Mouse (Mus musculus) stomach, embryonic 15.5 days (tissue): ENCODE data around the gene Serp1. TPM values are rescaled to one million over a fixed set of nuclear protein-coding genes. Genes with fewer than 3 reads are reported as not detected.

ENCODE experiments used
- ATAC-seq: fragments of 200-750 bp; cut with Nextera tagmentation; 2 replicates; pipeline ENCODE4 v1.8.0; 2017; ENCODE audit warnings: low read depth, moderate number of reproducible peaks, moderate TSS enrichment; ENCODE audit not compliant: insufficient read depth, low FRiP score
- H3K27ac ChIP-seq: fragments of 300-500 bp; sonication (generic); 2 replicates; pipeline ENCODE4 v1.5.1; 2015; ENCODE audit warnings: mild to moderate bottlenecking, inconsistent platforms
- H3K27me3 ChIP-seq: fragments of 300-500 bp; sonication (generic); replicated peaks from 2 replicates; pipeline ENCODE4 v1.6.1; 2015; ENCODE audit warnings: inconsistent platforms
- H3K36me3 ChIP-seq: fragments of 300-500 bp; sonication (generic); 2 replicates; pipeline ENCODE4 v1.6.1; 2015; ENCODE audit warnings: inconsistent platforms
- H3K4me1 ChIP-seq: fragments of 300-500 bp; sonication (generic); 2 replicates; pipeline ENCODE4 v1.6.1; 2015; ENCODE audit warnings: inconsistent platforms
- H3K4me2 ChIP-seq: fragments of 300-500 bp; sonication (generic); 2 replicates; pipeline ENCODE4 v1.6.1; 2015; ENCODE audit warnings: mild to moderate bottlenecking, inconsistent platforms
- H3K4me3 ChIP-seq: fragments of 300-500 bp; sonication (generic); replicated peaks from 2 replicates; pipeline ENCODE4 v1.5.1; 2015; ENCODE audit warnings: inconsistent platforms
- H3K9ac ChIP-seq: fragments of 300-500 bp; sonication (generic); 2 replicates; pipeline ENCODE4 v1.6.1; 2015; ENCODE audit warnings: inconsistent platforms
- H3K9me3 ChIP-seq: fragments of 300-500 bp; sonication (generic); 2 replicates; pipeline ENCODE4 v1.6.1; 2016; ENCODE audit warnings: inconsistent platforms
- whole genome bisulfite sequencing: fragments of 180-500 bp; shearing (Covaris S2); methylation state at CpG from one replicate; pipeline ENCODE4 v1.1.7; 2015; 5-methylcytosine and 5-hydroxymethylcytosine counted together
- polyA plus RNA-seq: library from polyadenylated mRNA; unstranded; fragments of >200 nt; fragmentation: Nextera tagmentation; extraction: Ambion mirVana; gene quantifications from 2 replicates; pipeline ENCODE4 v1.2.1, GENCODE M21; 2015

The Serp1 gene
- polyA plus RNA-seq, 1 experiment from 2014 or later, result 218 TPM

DNA sequence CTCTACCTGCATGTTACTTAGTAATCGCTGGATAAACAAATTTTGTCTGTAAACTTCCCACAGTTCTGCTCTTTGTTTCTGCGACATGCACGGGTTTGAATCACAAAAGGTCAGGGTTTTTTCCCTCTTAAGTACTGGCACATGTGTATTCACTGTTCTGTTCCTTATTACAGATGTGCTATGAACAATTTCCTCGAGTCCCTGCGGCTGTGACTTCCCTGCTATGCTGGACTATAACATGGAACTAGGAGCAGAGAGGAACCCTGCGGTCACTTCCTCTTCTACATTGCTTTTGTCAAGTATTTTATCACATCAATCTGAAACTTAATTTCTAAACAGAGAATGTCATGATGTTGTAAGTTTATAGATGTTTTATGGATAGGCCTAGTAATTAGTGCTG is 5.4 kb downstream of the Serp1 start:
- Histone ChIP-seq H3K4me2 (no peak overlapping the region), H3K27me3 (no peaks in the 10 kb centered on the region), H3K9me3 (no peaks in the 10 kb centered on the region), H3K4me1 (0 out of 2 replicates have a peak, but pooled peaks cover 3% of the 10 kb centered on the region), H3K27ac (no peak overlapping the region), H3K9ac (no peak overlapping the region), H3K4me3 (no peak overlapping the region), H3K36me3 (peaks cover 6% of the 10 kb centered on the region; the same call in 1 of the 2 replicates)
- no peak for ATAC-seq
- WGBS, result 82% methylated on average over 6 of the region's 6 CpGs

DNA sequence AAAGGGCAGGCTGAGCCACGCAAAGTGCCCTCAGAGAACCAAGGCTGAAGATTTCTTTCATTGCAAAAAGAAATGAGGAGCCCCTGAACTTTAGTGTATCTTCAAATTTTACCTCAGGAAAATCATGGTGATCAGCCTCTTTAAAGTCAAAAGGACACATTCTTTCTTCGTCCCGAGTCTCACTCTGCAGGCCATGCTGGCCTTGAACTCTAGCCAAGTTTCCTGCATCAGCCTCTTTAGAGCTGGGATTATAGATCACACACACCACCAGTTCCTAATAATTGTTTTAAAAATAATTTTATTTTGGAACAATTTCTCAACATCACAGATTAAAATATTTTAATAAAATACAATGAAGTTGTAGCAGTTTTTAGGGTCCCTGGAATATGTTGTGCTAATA is 6.2 kb downstream of the Serp1 start:
- 67% methylated on average over 3 of the region's 3 CpGs for WGBS
- H3K27ac ChIP-seq, result no peak overlapping the region
- 0 out of 2 replicates have a peak, but pooled peaks cover 3% of the 10 kb centered on the region for H3K4me1 ChIP-seq
- no peak overlapping the region for H3K4me3 ChIP-seq
- ATAC-seq, result no peak
- no peak overlapping the region for H3K4me2 ChIP-seq
- no peak overlapping the region for H3K9ac ChIP-seq
- no peaks in the 10 kb centered on the region for H3K27me3 ChIP-seq
- H3K36me3 ChIP-seq, result peaks cover 6% of the 10 kb centered on the region; the same call in 1 of the 2 replicates
- no peaks in the 10 kb centered on the region for H3K9me3 ChIP-seq

DNA sequence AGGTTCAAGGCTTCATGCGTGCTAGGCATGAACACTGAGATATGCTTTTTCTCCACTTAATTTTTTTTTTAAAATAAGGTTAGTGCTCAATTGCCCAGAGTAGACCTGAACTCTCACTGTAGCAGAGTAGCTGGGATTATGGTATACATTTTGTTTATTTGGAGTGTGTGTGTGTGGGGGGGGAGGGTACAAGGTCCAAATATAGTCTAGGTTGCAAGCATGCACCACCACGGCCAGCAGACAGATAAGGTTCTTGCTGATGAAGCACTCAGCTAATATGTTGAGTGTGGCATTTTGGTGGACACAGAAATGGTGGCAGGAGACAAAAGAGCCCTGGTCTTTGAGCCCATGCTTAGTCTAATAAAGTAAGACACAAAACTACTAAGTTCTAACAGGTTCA is 6.7 kb downstream of the Serp1 start:
- WGBS, result 75% methylated on average over 2 of the region's 2 CpGs
- H3K9ac ChIP-seq, result no peak overlapping the region
- no peak for ATAC-seq

DNA sequence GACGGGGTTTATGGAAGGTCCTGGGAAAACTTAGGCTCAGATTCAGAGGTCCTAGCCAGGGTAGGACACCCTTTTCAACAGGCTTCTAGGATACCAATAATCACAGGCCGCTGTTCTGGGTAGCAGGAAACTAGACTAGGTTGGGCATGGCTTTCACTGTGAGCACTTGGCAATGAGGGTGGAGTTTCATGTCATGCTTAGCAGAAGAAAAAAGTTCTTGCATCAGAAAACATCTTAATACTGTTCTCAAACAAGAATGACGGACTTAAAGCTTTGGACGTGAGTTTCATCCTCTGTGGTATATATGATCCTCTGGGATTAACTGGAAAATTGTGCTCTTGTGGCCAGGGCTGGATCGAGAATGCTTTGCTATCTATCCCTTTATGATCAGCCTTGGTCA is 7.9 kb downstream of the Serp1 start:
- H3K4me3 ChIP-seq, result no peak overlapping the region
- no peak overlapping the region for H3K9ac ChIP-seq
- ATAC-seq, result no peak
- H3K4me1 ChIP-seq, result 0 out of 2 replicates have a peak, but pooled peaks cover 3% of the 10 kb centered on the region
- no peak overlapping the region for H3K4me2 ChIP-seq
- no peaks in the 10 kb centered on the region for H3K27me3 ChIP-seq
- 79% methylated on average over 5 of the region's 5 CpGs for WGBS
- no peak overlapping the region for H3K27ac ChIP-seq
- H3K9me3 ChIP-seq, result no peaks in the 10 kb centered on the region
- peaks cover 6% of the 10 kb centered on the region; the same call in 1 of the 2 replicates for H3K36me3 ChIP-seq

More for the DNA sequence above, 6.7 kb downstream of the Serp1 start:
- 0 out of 2 replicates have a peak, but pooled peaks cover 3% of the 10 kb centered on the region for H3K4me1 ChIP-seq
- H3K4me3 ChIP-seq, result no peak overlapping the region
- no peak overlapping the region for H3K27ac ChIP-seq
- no peaks in the 10 kb centered on the region for H3K27me3 ChIP-seq
- no peaks in the 10 kb centered on the region for H3K9me3 ChIP-seq
- no peak overlapping the region for H3K4me2 ChIP-seq
- peaks cover 6% of the 10 kb centered on the region; the same call in 1 of the 2 replicates for H3K36me3 ChIP-seq

DNA sequence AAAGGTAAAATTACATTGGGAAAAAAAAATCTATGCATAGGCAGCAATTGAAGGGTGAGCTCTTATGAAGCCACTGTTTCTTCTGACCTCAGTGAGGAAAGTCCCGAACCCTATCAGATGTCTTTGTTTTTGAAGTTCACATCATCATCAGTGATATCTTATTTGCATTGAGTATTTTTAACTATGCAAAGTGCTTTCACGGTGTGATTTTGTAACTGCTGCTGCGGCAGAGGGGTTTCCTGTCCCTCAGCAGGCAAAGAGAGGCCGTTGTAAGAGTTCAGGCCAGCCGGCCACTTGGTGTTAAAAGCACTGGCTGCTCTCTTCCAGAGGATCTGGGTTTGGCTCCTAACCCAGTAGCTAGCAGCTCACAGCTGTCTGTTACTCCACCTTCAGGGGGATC is 8.4 kb downstream of the Serp1 start:
- no peak overlapping the region for H3K4me3 ChIP-seq
- no peaks in the 10 kb centered on the region for H3K27me3 ChIP-seq
- peaks cover 6% of the 10 kb centered on the region; the same call in 1 of the 2 replicates for H3K36me3 ChIP-seq
- 56% methylated on average over 5 of the region's 5 CpGs for WGBS
- H3K4me1 ChIP-seq, result 0 out of 2 replicates have a peak, but pooled peaks cover 3% of the 10 kb centered on the region
- no peak for ATAC-seq
- no peak overlapping the region for H3K9ac ChIP-seq
- H3K4me2 ChIP-seq, result no peak overlapping the region
- H3K27ac ChIP-seq, result no peak overlapping the region
- H3K9me3 ChIP-seq, result no peaks in the 10 kb centered on the region

DNA sequence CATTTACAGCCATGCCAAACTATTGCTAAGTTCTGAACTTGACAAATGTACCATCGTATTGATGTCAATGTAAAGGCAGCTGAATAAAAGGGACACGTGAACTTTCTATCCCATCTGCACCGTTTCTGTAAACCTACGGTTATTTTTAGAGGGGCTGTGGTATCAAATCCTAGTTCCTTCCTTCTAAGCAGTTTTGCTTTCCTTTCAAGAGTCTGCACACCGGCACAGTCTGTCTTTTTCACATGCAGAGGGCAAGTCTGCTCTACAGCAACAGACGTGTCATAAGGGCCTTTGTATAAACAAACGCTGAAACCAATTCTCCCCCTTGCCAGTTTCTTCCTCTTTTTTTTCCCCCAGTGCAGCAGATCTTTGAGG is 9.1 kb downstream of the Serp1 start:
- H3K4me1 ChIP-seq, result 0 out of 2 replicates have a peak, but pooled peaks cover 3% of the 10 kb centered on the region
- ATAC-seq, result no peak
- no peak overlapping the region for H3K4me3 ChIP-seq
- no peak overlapping the region for H3K4me2 ChIP-seq
- WGBS, result 35% methylated on average over 7 of the region's 7 CpGs
- H3K9ac ChIP-seq, result no peak overlapping the region
- no peaks in the 10 kb centered on the region for H3K27me3 ChIP-seq
- H3K36me3 ChIP-seq, result peaks cover 4% of the 10 kb centered on the region; the same call in 1 of the 2 replicates
- 0 out of 2 replicates have a peak overlapping the region, but pooled peaks have one; percentile 16 for H3K27ac ChIP-seq
- no peaks in the 10 kb centered on the region for H3K9me3 ChIP-seq

DNA sequence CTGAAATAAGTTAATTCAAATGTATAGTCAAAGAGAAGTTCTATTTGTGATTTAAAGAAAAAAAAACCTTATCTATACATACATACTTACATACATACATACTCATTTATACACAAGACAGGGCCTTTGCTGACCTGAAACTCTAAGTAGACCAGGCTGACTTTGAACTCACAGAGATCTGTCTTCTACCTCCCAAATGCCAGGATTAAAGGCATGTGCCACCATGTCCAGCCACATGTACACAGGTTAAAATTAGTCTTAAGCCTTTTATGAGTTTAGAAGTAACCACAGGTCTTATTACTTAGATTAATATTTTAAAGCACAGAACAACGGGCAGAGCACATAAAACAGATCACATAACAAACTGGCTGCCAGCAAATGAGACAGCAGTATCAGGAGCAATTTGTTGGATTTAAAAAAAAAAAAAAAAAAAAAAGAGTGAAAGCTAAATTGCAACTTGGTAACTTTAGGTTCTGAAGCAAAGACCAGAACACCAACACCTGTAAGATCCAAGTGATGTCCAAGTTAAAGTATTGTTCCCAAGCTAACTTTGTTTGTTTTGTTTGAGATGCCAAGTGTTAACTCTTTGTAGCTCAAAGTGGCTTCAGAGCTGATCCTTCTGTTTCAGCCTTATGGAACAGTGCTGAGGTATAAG is 9.6 kb downstream of the Serp1 start:
- Histone ChIP-seq H3K4me2 (no peak overlapping the region), H3K4me1 (no peaks in the 10 kb centered on the region), H3K36me3 (no peaks in the 10 kb centered on the region), H3K9ac (no peak overlapping the region), H3K4me3 (no peak overlapping the region), H3K27ac (no peak overlapping the region), H3K9me3 (no peaks in the 10 kb centered on the region), H3K27me3 (no peaks in the 10 kb centered on the region)
- 50% methylated on average over 1 of the region's 1 CpGs for WGBS
- ATAC-seq, result no peak

DNA sequence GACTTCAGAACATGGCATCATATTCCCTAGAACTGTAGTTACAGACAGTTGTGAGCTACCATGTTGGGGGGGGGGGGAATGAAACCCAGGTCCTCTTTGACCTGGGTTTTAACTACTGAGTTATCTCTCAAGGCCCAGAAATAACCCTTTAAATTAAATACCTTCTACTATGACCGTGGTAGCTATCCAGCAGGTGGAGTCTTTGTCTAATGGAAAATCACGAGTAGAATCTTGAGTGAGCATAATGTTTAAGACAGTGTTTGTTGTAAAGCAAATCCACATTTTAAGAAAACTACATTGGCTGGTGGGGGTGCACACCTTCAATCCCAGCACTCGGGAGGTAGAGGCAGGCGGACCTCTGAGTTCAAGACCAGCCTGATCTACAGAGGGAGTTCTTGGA is 12.2 kb downstream of the Serp1 start:
- ATAC-seq, result no peak
- no peak overlapping the region for H3K4me2 ChIP-seq
- H3K27me3 ChIP-seq, result no peaks in the 10 kb centered on the region
- H3K27ac ChIP-seq, result no peak overlapping the region
- no peak overlapping the region for H3K4me3 ChIP-seq
- no peaks in the 10 kb centered on the region for H3K36me3 ChIP-seq
- no peak overlapping the region for H3K9ac ChIP-seq
- WGBS, result 75% methylated on average over 4 of the region's 4 CpGs
- H3K9me3 ChIP-seq, result no peaks in the 10 kb centered on the region
- H3K4me1 ChIP-seq, result no peaks in the 10 kb centered on the region

DNA sequence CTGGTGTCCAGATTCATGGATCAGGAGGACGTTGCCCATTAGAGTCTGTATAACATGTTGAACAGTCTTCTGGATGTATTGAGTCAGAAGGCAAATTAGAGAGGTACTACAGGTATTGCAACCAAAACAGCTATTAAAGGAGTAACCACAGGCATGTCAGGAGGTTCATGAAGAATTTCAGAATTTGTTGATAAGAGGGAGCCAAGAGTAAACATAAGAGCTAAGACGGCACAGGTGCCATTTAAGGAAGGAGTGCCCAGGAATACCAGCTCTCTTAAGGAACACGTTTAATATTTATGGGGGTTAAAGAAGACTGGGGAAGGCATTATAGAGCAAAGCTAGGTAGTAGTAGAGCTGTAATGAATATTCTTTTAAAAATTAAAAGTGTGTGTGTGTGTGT is 13.0 kb downstream of the Serp1 start:
- Histone ChIP-seq H3K9ac (no peak overlapping the region), H3K36me3 (no peaks in the 10 kb centered on the region), H3K4me1 (no peaks in the 10 kb centered on the region), H3K27me3 (no peaks in the 10 kb centered on the region), H3K27ac (no peak overlapping the region), H3K4me3 (no peak overlapping the region), H3K9me3 (no peaks in the 10 kb centered on the region), H3K4me2 (no peak overlapping the region)
- no peak for ATAC-seq
- 59% methylated on average over 3 of the region's 3 CpGs for WGBS

DNA sequence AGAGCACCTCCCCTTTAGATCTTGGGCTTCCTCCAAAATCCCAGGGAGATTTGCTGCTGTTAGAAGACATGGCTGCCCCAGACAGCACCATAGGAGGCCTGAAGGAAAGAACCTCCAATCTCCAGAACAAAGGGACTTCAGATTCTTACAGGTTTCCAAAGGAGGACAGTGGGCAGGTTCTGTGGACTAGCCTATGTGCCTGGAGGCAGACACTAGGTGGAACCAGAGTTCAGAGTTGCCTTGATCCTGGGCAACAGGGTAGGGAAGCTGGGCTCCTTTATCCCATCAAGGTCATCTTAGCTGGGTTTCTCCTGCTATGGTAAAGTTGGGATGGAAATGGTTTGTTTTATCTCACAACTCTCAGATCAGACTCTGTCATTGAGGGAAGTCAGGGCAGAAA is 14.1 kb downstream of the Serp1 start:
- ATAC-seq, result no peak
- H3K27ac ChIP-seq, result no peak overlapping the region
- H3K4me1 ChIP-seq, result no peaks in the 10 kb centered on the region
- H3K36me3 ChIP-seq, result no peaks in the 10 kb centered on the region
- H3K4me2 ChIP-seq, result no peak overlapping the region
- H3K9me3 ChIP-seq, result no peaks in the 10 kb centered on the region
- no peak overlapping the region for H3K4me3 ChIP-seq
- H3K9ac ChIP-seq, result no peak overlapping the region
- H3K27me3 ChIP-seq, result no peaks in the 10 kb centered on the region

DNA sequence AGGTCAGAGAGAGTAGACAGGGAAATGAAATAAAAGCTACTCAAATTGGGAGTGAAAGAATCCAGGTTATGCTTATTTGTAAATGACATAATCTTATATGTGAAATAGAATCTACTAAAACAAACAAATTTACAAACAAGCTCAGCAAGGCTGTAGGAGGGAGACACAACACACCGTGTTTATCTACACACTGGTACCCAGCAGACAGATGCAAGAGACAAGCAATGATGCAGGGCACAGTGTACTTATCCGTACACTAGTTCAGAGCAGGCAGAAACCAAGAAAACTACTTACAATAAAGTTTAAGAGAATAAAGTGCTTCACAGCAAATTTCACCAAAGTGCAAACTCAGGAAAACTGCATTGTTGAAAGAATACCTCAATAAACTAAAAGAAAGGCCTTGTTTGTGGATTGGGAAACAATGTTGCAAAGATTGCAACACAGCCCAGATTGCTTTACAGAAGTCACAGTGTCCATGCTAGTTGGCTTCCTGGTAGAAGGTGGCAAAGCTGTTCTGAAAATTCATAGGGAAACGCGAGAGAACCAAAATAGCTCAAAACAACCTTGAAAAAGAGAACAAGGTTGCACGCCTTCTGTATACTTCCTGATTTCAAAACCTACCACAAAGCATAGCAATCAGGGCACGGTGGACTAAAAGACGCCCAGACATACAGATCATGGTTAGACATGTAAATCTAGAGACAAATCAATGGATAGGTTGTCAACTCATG is 17.5 kb downstream of the Serp1 start:
- no peaks in the 10 kb centered on the region for H3K36me3 ChIP-seq
- H3K4me1 ChIP-seq, result no peaks in the 10 kb centered on the region
- no peak overlapping the region for H3K4me2 ChIP-seq
- H3K27ac ChIP-seq, result no peak overlapping the region
- H3K9ac ChIP-seq, result no peak overlapping the region
- no peaks in the 10 kb centered on the region for H3K9me3 ChIP-seq
- H3K4me3 ChIP-seq, result no peak overlapping the region
- ATAC-seq, result no peak
- no peaks in the 10 kb centered on the region for H3K27me3 ChIP-seq
- 74% methylated on average over 7 of the region's 7 CpGs for WGBS

DNA sequence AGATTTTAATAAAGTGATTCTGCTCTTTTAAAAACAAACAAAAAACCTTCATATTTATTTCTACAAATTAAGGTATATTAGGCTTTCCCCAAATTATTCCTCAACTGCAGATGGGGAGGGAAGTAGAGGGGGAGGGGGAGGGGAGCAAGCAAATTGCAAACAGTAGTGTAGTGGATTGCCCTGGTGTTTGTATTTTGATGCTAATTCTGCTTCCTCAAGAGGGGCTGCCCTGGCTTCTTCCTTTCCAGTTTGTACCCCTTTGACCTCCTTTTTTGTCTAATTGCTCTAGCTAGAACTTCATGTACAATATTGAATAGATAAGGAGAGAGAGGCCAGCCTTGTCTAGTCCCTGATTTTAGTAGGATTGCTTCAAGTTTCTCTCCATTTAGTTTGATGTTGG is 21.0 kb downstream of the Serp1 start:
- Histone ChIP-seq H3K4me1 (no peaks in the 10 kb centered on the region), H3K27ac (no peak overlapping the region), H3K4me2 (no peak overlapping the region), H3K27me3 (no peaks in the 10 kb centered on the region), H3K9ac (no peak overlapping the region), H3K9me3 (no peaks in the 10 kb centered on the region), H3K4me3 (no peak overlapping the region), H3K36me3 (no peaks in the 10 kb centered on the region)
- ATAC-seq, result no peak
